Mouse (Mus musculus): Measurements from ENCODE around the gene Pcgf5. TPM values are rescaled to one million over a fixed set of nuclear protein-coding genes. Genes with fewer than 3 reads are reported as not detected.
A peak's percentile ranks its signal among the peaks of the same experiment; 100 is the strongest.

Gene Pcgf5
- polyA plus RNA-seq, 1 experiment from 2014 or later, result 14.3 TPM

DNA sequence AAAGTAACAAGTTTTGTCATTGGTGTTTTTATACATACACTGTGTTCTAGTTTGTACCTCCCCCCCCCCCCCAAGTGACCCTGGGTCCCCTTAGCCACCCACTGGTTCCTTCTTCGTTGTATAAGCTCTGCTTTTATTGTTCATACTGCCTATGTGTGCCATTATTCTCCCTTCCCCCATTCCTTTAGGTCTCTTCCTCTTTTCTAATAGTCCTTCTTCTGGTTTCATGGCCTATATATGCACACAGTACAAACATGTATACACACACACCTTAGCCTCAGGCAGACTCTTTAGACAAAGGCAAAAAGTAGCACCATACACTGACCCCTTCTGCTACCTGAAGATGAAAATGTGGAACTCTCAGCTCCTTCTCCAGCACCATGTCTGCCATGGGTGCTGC, 42.6 kb downstream of the Pcgf5 start:
- no peak for DNase-seq (ENCODE audit: low spot score)
- TF ChIP-seq CTCF (IDR thresholded peaks at IDR 0.05; ENCODE audit: low read depth), result no peak
- no peak for TF ChIP-seq EP300 (optimal IDR thresholded peaks at IDR 0.05)
- no peaks in the 10 kb centered on the region for H3K4me1 ChIP-seq (replicated peaks; ENCODE audit: control insufficient read depth, insufficient read depth)
- no peak overlapping the region for H3K4me2 ChIP-seq (replicated peaks; ENCODE audit: low read depth)
- 71% methylated on average over 1 of the region's 1 CpGs for WGBS
- H3K27ac ChIP-seq (replicated peaks), result no peak overlapping the region
- no peak overlapping the region for H3K4me3 ChIP-seq (ENCODE audit: low read depth, low read length)
- H3K9me3 ChIP-seq (ENCODE audit: control insufficient read depth, low read length), result no peaks in the 10 kb centered on the region
- no peak for ATAC-seq (ENCODE audit: low FRiP score, low TSS enrichment)
- no peaks in the 10 kb centered on the region for H3K36me3 ChIP-seq (ENCODE audit: control insufficient read depth, insufficient read depth, low read length)
- H3K9ac ChIP-seq (ENCODE audit: low read length), result no peak overlapping the region
- no peaks in the 10 kb centered on the region for H3K27me3 ChIP-seq (ENCODE audit: control insufficient read depth, insufficient read depth, low read length)

DNA sequence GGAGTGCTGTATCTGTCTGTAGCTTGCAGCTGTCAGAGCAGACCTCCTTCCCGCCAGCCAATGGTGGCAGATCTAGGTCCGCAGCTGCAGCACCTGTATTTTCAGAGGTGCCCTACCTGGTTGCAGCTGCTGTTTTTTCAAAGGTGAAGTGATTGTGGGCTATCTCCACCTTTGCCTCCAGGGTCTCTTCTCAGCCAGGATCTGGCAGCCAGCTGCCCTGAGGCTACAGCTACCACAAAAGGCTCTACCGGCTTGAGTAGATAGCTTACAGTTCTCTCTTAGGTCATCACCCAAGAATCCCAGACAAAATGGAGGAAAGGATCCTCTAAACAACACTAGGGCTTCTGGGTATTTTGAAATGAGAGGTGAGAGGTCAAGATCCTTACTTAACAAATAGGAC, 50.4 kb downstream of the Pcgf5 start:
- WGBS, result 68% methylated on average over 3 of the region's 3 CpGs

GRCm38 (mm10) chr19:36408352-36409100, 60.4 kb downstream of the Pcgf5 start:
- ATAC-seq (ENCODE audit: low FRiP score, low TSS enrichment), result no peak
- Histone ChIP-seq H3K36me3 (ENCODE audit: control insufficient read depth, insufficient read depth, low read length) (no peaks in the 10 kb centered on the region), H3K9me3 (ENCODE audit: control insufficient read depth, low read length) (no peaks in the 10 kb centered on the region), H3K4me3 (ENCODE audit: low read depth, low read length) (no peak overlapping the region), H3K4me1 (replicated peaks; ENCODE audit: control insufficient read depth, insufficient read depth) (no peaks in the 10 kb centered on the region), H3K4me2 (replicated peaks; ENCODE audit: low read depth) (no peak overlapping the region), H3K27ac (replicated peaks) (no peak overlapping the region), H3K27me3 (ENCODE audit: control insufficient read depth, insufficient read depth, low read length) (no peaks in the 10 kb centered on the region), H3K9ac (ENCODE audit: low read length) (no peak overlapping the region)
- TF ChIP-seq CTCF (IDR thresholded peaks at IDR 0.05; ENCODE audit: low read depth), result no peak
- no peak for TF ChIP-seq EP300 (optimal IDR thresholded peaks at IDR 0.05)
- 48% methylated on average over 10 of the region's 10 CpGs for WGBS
- DNase-seq (ENCODE audit: low spot score), result no peak

More for the DNA sequence above, 50.4 kb downstream of the Pcgf5 start:
- TF ChIP-seq CTCF (IDR thresholded peaks at IDR 0.05; ENCODE audit: low read depth) (no peak), EP300 (optimal IDR thresholded peaks at IDR 0.05) (no peak)
- Histone ChIP-seq H3K27me3 (ENCODE audit: control insufficient read depth, insufficient read depth, low read length) (no peaks in the 10 kb centered on the region), H3K9me3 (ENCODE audit: control insufficient read depth, low read length) (no peaks in the 10 kb centered on the region), H3K9ac (ENCODE audit: low read length) (no peak overlapping the region), H3K27ac (replicated peaks) (no peak overlapping the region), H3K4me2 (replicated peaks; ENCODE audit: low read depth) (no peak overlapping the region), H3K4me3 (ENCODE audit: low read depth, low read length) (no peak overlapping the region), H3K36me3 (ENCODE audit: control insufficient read depth, insufficient read depth, low read length) (no peaks in the 10 kb centered on the region), H3K4me1 (replicated peaks; ENCODE audit: control insufficient read depth, insufficient read depth) (no peaks in the 10 kb centered on the region)
- DNase-seq (ENCODE audit: low spot score) (no peak), ATAC-seq (ENCODE audit: low FRiP score, low TSS enrichment) (no peak)

- peak; percentile 96 for DNase-seq (ENCODE audit: low spot score)
- peak overlapping the region; percentile 84 for H3K9ac ChIP-seq (ENCODE audit: low read length)
- no peaks in the 10 kb centered on the region for H3K36me3 ChIP-seq (ENCODE audit: control insufficient read depth, insufficient read depth, low read length)
- peak overlapping the region; percentile 67 for H3K4me3 ChIP-seq (ENCODE audit: low read depth, low read length)
- under 1% methylated on average over 30 of the region's 53 CpGs for WGBS
- peak; percentile 100 for ATAC-seq (ENCODE audit: low FRiP score, low TSS enrichment)
- H3K27ac ChIP-seq (replicated peaks), result peak overlapping the region; percentile 83
- no peaks in the 10 kb centered on the region for H3K4me1 ChIP-seq (replicated peaks; ENCODE audit: control insufficient read depth, insufficient read depth)
- no peaks in the 10 kb centered on the region for H3K9me3 ChIP-seq (ENCODE audit: control insufficient read depth, low read length)
- no peak for TF ChIP-seq EP300 (optimal IDR thresholded peaks at IDR 0.05)
- TF ChIP-seq CTCF (IDR thresholded peaks at IDR 0.05; ENCODE audit: low read depth), result no peak
- peak overlapping the region; percentile 83 for H3K4me2 ChIP-seq (replicated peaks; ENCODE audit: low read depth)
- no peaks in the 10 kb centered on the region for H3K27me3 ChIP-seq (ENCODE audit: control insufficient read depth, insufficient read depth, low read length)
Measured at GRCm38 (mm10) chr19:36409280-36409860, 61.3 kb downstream of the Pcgf5 start.

GRCm38 (mm10) chr19:36409861-36410392, 61.8 kb downstream of the Pcgf5 start:
- no peak for DNase-seq (ENCODE audit: low spot score)
- peak overlapping the region; percentile 67 for H3K4me3 ChIP-seq (ENCODE audit: low read depth, low read length)
- no peak for ATAC-seq (ENCODE audit: low FRiP score, low TSS enrichment)
- peak overlapping the region; percentile 84 for H3K9ac ChIP-seq (ENCODE audit: low read length)
- H3K4me2 ChIP-seq (replicated peaks; ENCODE audit: low read depth), result peak overlapping the region; percentile 83
- no peaks in the 10 kb centered on the region for H3K9me3 ChIP-seq (ENCODE audit: control insufficient read depth, low read length)
- no peak for TF ChIP-seq EP300 (optimal IDR thresholded peaks at IDR 0.05)
- TF ChIP-seq CTCF (IDR thresholded peaks at IDR 0.05; ENCODE audit: low read depth), result no peak
- no peaks in the 10 kb centered on the region for H3K4me1 ChIP-seq (replicated peaks; ENCODE audit: control insufficient read depth, insufficient read depth)
- no peaks in the 10 kb centered on the region for H3K36me3 ChIP-seq (ENCODE audit: control insufficient read depth, insufficient read depth, low read length)
- 1% methylated on average over 30 of the region's 82 CpGs for WGBS
- H3K27me3 ChIP-seq (ENCODE audit: control insufficient read depth, insufficient read depth, low read length), result no peaks in the 10 kb centered on the region
- peak overlapping the region; percentile 83 for H3K27ac ChIP-seq (replicated peaks)

- H3K27ac ChIP-seq (replicated peaks), result no peak overlapping the region
Measured at GRCm38 (mm10) chr19:36419885-36420284, 71.8 kb downstream of the Pcgf5 start.

More at GRCm38 (mm10) chr19:36419885-36420284, 71.8 kb downstream of the Pcgf5 start:
- ATAC-seq (ENCODE audit: low FRiP score, low TSS enrichment) (no peak), DNase-seq (ENCODE audit: low spot score) (no peak)
- Histone ChIP-seq H3K27me3 (ENCODE audit: control insufficient read depth, insufficient read depth, low read length) (no peaks in the 10 kb centered on the region), H3K9me3 (ENCODE audit: control insufficient read depth, low read length) (no peaks in the 10 kb centered on the region), H3K4me3 (ENCODE audit: low read depth, low read length) (no peak overlapping the region), H3K9ac (ENCODE audit: low read length) (no peak overlapping the region), H3K36me3 (ENCODE audit: control insufficient read depth, insufficient read depth, low read length) (no peaks in the 10 kb centered on the region), H3K4me1 (replicated peaks; ENCODE audit: control insufficient read depth, insufficient read depth) (no peaks in the 10 kb centered on the region), H3K4me2 (replicated peaks; ENCODE audit: low read depth) (no peak overlapping the region)
- no peak for TF ChIP-seq EP300 (optimal IDR thresholded peaks at IDR 0.05)
- no peak for TF ChIP-seq CTCF (IDR thresholded peaks at IDR 0.05; ENCODE audit: low read depth)

All from stomach, postnatal 0 days (tissue).